Mouse (Mus musculus): ENCODE measurements around the gene Adcyap1r1. TPM values are rescaled to one million over a fixed set of nuclear protein-coding genes. Genes with fewer than 3 reads are reported as not detected.

Gene Adcyap1r1
- polyA plus RNA-seq, 1 experiment from 2014 or later, result 4.2 TPM

- no peak overlapping the region for H3K9ac ChIP-seq (ENCODE audit: low read length)
- H3K27me3 ChIP-seq (ENCODE audit: control insufficient read depth, insufficient read depth, low read length), result peaks cover 5% of the 10 kb centered on the region; the same call in 1 of the 2 replicates
- no peaks in the 10 kb centered on the region for H3K9me3 ChIP-seq (ENCODE audit: control insufficient read depth, low read length)
- 89% methylated on average over 7 of the region's 7 CpGs for WGBS
- H3K4me3 ChIP-seq (ENCODE audit: control insufficient read depth in 1 of 2, insufficient read depth in 1 of 2, low read depth in 1 of 2, low read length in 2 of 2), result no peak overlapping the region
- H3K4me1 ChIP-seq (ENCODE audit: control insufficient read depth in 2 of 2, insufficient read depth in 2 of 2, low read length in 2 of 2), result no peaks in the 10 kb centered on the region
- H3K36me3 ChIP-seq (ENCODE audit: control insufficient read depth, insufficient read depth, low read length), result no peaks in the 10 kb centered on the region
- H3K4me2 ChIP-seq (ENCODE audit: low read length), result no peak overlapping the region
- no peak for ATAC-seq (ENCODE audit: insufficient number of reproducible peaks, insufficient read depth, low FRiP score, low read depth)
- no peak overlapping the region for H3K27ac ChIP-seq (replicated peaks in 1 of 2; ENCODE audit: control insufficient read depth in 1 of 2, insufficient read depth in 1 of 2, low read depth in 2 of 2, low read length in 2 of 2)
These were observed 50.5 kb downstream of the Adcyap1r1 start for GRCm38 (mm10) chr6:55502309-55502708.

- Histone ChIP-seq H3K9ac (ENCODE audit: low read length) (no peak overlapping the region), H3K36me3 (ENCODE audit: control insufficient read depth, insufficient read depth, low read length) (no peaks in the 10 kb centered on the region), H3K9me3 (ENCODE audit: control insufficient read depth, low read length) (no peaks in the 10 kb centered on the region), H3K4me3 (ENCODE audit: control insufficient read depth in 1 of 2, insufficient read depth in 1 of 2, low read depth in 1 of 2, low read length in 2 of 2) (no peak overlapping the region), H3K27ac (replicated peaks in 1 of 2; ENCODE audit: control insufficient read depth in 1 of 2, insufficient read depth in 1 of 2, low read depth in 2 of 2, low read length in 2 of 2) (no peak overlapping the region), H3K4me1 (ENCODE audit: control insufficient read depth in 2 of 2, insufficient read depth in 2 of 2, low read length in 2 of 2) (no peaks in the 10 kb centered on the region), H3K27me3 (ENCODE audit: control insufficient read depth, insufficient read depth, low read length) (peaks cover 4% of the 10 kb centered on the region; the same call in 1 of the 2 replicates), H3K4me2 (ENCODE audit: low read length) (no peak overlapping the region)
- no peak for ATAC-seq (ENCODE audit: insufficient number of reproducible peaks, insufficient read depth, low FRiP score, low read depth)
- WGBS, result 89% methylated on average over 2 of the region's 2 CpGs
These were observed 53.2 kb downstream of the Adcyap1r1 start for GRCm38 (mm10) chr6:55504797-55505488.

- 67% methylated on average over 4 of the region's 4 CpGs for WGBS
- Histone ChIP-seq H3K9me3 (ENCODE audit: control insufficient read depth, low read length) (no peaks in the 10 kb centered on the region), H3K36me3 (ENCODE audit: control insufficient read depth, insufficient read depth, low read length) (no peaks in the 10 kb centered on the region), H3K4me1 (ENCODE audit: control insufficient read depth in 2 of 2, insufficient read depth in 2 of 2, low read length in 2 of 2) (peaks cover 2 to 3% of the 10 kb centered on the region in 2 experiments; a peak in 2 of 4 replicates), H3K27me3 (ENCODE audit: control insufficient read depth, insufficient read depth, low read length) (no peaks in the 10 kb centered on the region), H3K4me3 (ENCODE audit: control insufficient read depth in 1 of 2, insufficient read depth in 1 of 2, low read depth in 1 of 2, low read length in 2 of 2) (no peak overlapping the region), H3K9ac (ENCODE audit: low read length) (no peak overlapping the region), H3K4me2 (ENCODE audit: low read length) (no peak overlapping the region), H3K27ac (replicated peaks in 1 of 2; ENCODE audit: control insufficient read depth in 1 of 2, insufficient read depth in 1 of 2, low read depth in 2 of 2, low read length in 2 of 2) (no peak overlapping the region)
- no peak for ATAC-seq (ENCODE audit: insufficient number of reproducible peaks, insufficient read depth, low FRiP score, low read depth)
These were observed 54.7 kb downstream of the Adcyap1r1 start for GRCm38 (mm10) chr6:55506519-55506918.

GRCm38 (mm10) chr6:55509130-55509870 is 57.5 kb downstream of the Adcyap1r1 start:
- no peak for ATAC-seq (ENCODE audit: insufficient number of reproducible peaks, insufficient read depth, low FRiP score, low read depth)
- H3K4me1 ChIP-seq (ENCODE audit: control insufficient read depth in 2 of 2, insufficient read depth in 2 of 2, low read length in 2 of 2), result peaks cover 4 to 7% of the 10 kb centered on the region in 2 experiments; a peak in 2 of 4 replicates
- WGBS, result 56% methylated on average over 6 of the region's 6 CpGs

GRCm38 (mm10) chr6:55511212-55512065 is 59.7 kb downstream of the Adcyap1r1 start:
- H3K4me1 ChIP-seq (ENCODE audit: control insufficient read depth in 2 of 2, insufficient read depth in 2 of 2, low read length in 2 of 2), result peaks cover 4 to 7% of the 10 kb centered on the region in 2 experiments; a peak in 2 of 4 replicates
- no peak overlapping the region for H3K27ac ChIP-seq (replicated peaks in 1 of 2; ENCODE audit: control insufficient read depth in 1 of 2, insufficient read depth in 1 of 2, low read depth in 2 of 2, low read length in 2 of 2)
- H3K36me3 ChIP-seq (ENCODE audit: control insufficient read depth, insufficient read depth, low read length), result no peaks in the 10 kb centered on the region
- H3K4me3 ChIP-seq (ENCODE audit: control insufficient read depth in 1 of 2, insufficient read depth in 1 of 2, low read depth in 1 of 2, low read length in 2 of 2), result no peak overlapping the region
- H3K9me3 ChIP-seq (ENCODE audit: control insufficient read depth, low read length), result peaks cover 5% of the 10 kb centered on the region; the same call in 1 of the 2 replicates
- H3K27me3 ChIP-seq (ENCODE audit: control insufficient read depth, insufficient read depth, low read length), result no peaks in the 10 kb centered on the region; the same call in 1 of the 2 replicates
- H3K9ac ChIP-seq (ENCODE audit: low read length), result no peak overlapping the region
- peak; percentile 66 for ATAC-seq (ENCODE audit: insufficient number of reproducible peaks, insufficient read depth, low FRiP score, low read depth)
- H3K4me2 ChIP-seq (ENCODE audit: low read length), result peak overlapping the region; percentile 25; the same call in 1 of the 2 replicates
- 25% methylated on average over 12 of the region's 12 CpGs for WGBS

More at GRCm38 (mm10) chr6:55509130-55509870, 57.5 kb downstream of the Adcyap1r1 start:
- Histone ChIP-seq H3K36me3 (ENCODE audit: control insufficient read depth, insufficient read depth, low read length) (no peaks in the 10 kb centered on the region), H3K9me3 (ENCODE audit: control insufficient read depth, low read length) (no peaks in the 10 kb centered on the region), H3K9ac (ENCODE audit: low read length) (no peak overlapping the region), H3K4me2 (ENCODE audit: low read length) (no peak overlapping the region), H3K27ac (replicated peaks in 1 of 2; ENCODE audit: control insufficient read depth in 1 of 2, insufficient read depth in 1 of 2, low read depth in 2 of 2, low read length in 2 of 2) (no peak overlapping the region), H3K27me3 (ENCODE audit: control insufficient read depth, insufficient read depth, low read length) (no peaks in the 10 kb centered on the region; the same call in 1 of the 2 replicates), H3K4me3 (ENCODE audit: control insufficient read depth in 1 of 2, insufficient read depth in 1 of 2, low read depth in 1 of 2, low read length in 2 of 2) (no peak overlapping the region)

GRCm38 (mm10) chr6:55512066-55512703 is 60.4 kb downstream of the Adcyap1r1 start:
- Histone ChIP-seq H3K27me3 (ENCODE audit: control insufficient read depth, insufficient read depth, low read length) (no peaks in the 10 kb centered on the region; the same call in 1 of the 2 replicates), H3K4me1 (ENCODE audit: control insufficient read depth in 2 of 2, insufficient read depth in 2 of 2, low read length in 2 of 2) (peaks cover 4 to 7% of the 10 kb centered on the region in 2 experiments; a peak in 2 of 4 replicates), H3K9me3 (ENCODE audit: control insufficient read depth, low read length) (peaks cover 5% of the 10 kb centered on the region; the same call in 1 of the 2 replicates), H3K27ac (replicated peaks in 1 of 2; ENCODE audit: control insufficient read depth in 1 of 2, insufficient read depth in 1 of 2, low read depth in 2 of 2, low read length in 2 of 2) (no peak overlapping the region), H3K4me3 (ENCODE audit: control insufficient read depth in 1 of 2, insufficient read depth in 1 of 2, low read depth in 1 of 2, low read length in 2 of 2) (no peak overlapping the region), H3K9ac (ENCODE audit: low read length) (no peak overlapping the region), H3K36me3 (ENCODE audit: control insufficient read depth, insufficient read depth, low read length) (no peaks in the 10 kb centered on the region), H3K4me2 (ENCODE audit: low read length) (peak overlapping the region; percentile 25; the same call in 1 of the 2 replicates)
- ATAC-seq (ENCODE audit: insufficient number of reproducible peaks, insufficient read depth, low FRiP score, low read depth), result no peak
- WGBS, result 38% methylated on average over 19 of the region's 19 CpGs

Data from heart, embryonic 14.5 days (tissue).